Comparison of ENCODE assay signal across 8 mouse cellular contexts in the genomic region with DNA sequence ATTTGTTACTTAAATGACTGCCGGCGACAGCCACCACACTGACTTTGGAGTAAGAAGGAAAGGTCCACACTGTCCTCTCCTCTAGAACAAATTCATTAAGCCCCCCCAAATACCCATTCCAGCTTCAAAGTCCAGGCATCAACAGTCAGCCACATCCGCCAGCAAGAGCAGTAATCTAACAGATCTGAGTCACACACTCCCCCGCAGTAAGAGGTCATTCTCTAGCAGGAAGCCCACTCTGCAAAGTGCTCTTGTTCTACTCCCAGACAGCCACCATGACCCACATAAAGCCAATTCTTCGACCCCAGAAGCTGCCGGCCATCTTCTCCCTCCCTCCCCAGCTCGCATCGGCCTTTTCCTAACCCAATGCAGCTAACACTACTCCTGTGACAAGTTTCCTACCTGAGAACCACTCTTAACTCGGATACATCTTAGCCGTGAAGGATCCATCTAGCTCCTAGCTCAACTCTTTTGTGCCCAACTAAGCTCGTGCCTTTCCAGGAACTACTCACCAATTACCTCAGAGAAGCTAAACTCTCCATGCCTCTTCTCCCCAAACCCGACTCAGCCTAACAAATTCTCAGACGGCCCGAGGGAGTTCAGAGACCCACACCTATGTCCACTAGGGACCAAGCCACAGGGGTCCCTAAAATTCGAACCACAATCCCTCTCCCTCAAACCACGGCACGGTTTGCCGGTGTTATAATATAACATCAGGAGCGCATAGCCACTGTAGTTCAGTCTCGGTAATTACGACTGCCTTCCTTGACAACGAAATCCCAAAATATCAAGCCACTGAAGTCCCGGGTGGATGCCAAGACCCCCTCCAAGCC. TPM values are rescaled to one million over a fixed set of nuclear protein-coding genes. Genes with fewer than 3 reads are reported as not detected.
DNase-seq lines count a peak whose midpoint lies in the region; ATAC-seq and TF ChIP-seq lines count a peak whose summit lies in the region.

No protein-coding gene starts in this region.

- peaks cover 26% of the 10 kb centered on the region; the same call in 1 of the 2 replicates for H3K4me1 ChIP-seq in kidney, adult 2 months (ENCODE audit: control insufficient read depth, insufficient read depth, low read length)
- peaks cover 16% of the 10 kb centered on the region for H3K4me1 ChIP-seq in heart, embryonic 13.5 days
- H3K4me1 ChIP-seq in limb, embryonic 13.5 days = peaks cover 13% of the 10 kb centered on the region

- H3K27me3 ChIP-seq in kidney, adult 2 months (replicated peaks; ENCODE audit: control insufficient read depth, insufficient read depth, low read length) = no peaks in the 10 kb centered on the region
- H3K27me3 ChIP-seq in heart, embryonic 13.5 days (replicated peaks) = 0 out of 2 replicates have a peak, but pooled peaks cover 3% of the 10 kb centered on the region
- no peaks in the 10 kb centered on the region for H3K27me3 ChIP-seq in limb, embryonic 13.5 days

- 3% methylated on average over 23 of the region's 23 CpGs for WGBS in kidney, adult 2 months
- WGBS in heart, embryonic 13.5 days = 4% methylated on average over 23 of the region's 23 CpGs
- WGBS in limb, embryonic 13.5 days = 6% methylated on average over 23 of the region's 23 CpGs

- no peak for ATAC-seq in heart, embryonic 13.5 days (ENCODE audit: extremely low read depth, insufficient number of reproducible peaks, low FRiP score, low TSS enrichment)
- ATAC-seq in limb, embryonic 13.5 days (ENCODE audit: low FRiP score, low read depth) = peak; percentile 9
- ATAC-seq in monocyte, adult 5-6 weeks (replicated peaks; ENCODE audit: insufficient number of reproducible peaks, low FRiP score, low TSS enrichment, poor library complexity, severe bottlenecking) = peak; percentile 27; the same call in 1 of the 2 replicates

- peak overlapping the region; percentile 87 for H3K4me3 ChIP-seq in kidney, adult 2 months (ENCODE audit: insufficient read depth, low read depth, low read length)
- H3K4me3 ChIP-seq in heart, embryonic 13.5 days = peak overlapping the region; percentile 93
- H3K4me3 ChIP-seq in limb, embryonic 13.5 days = peak overlapping the region; percentile 100

- no peak for TF ChIP-seq POLR2A in kidney, adult 2 months (IDR thresholded peaks at IDR 0.05; ENCODE audit: low read depth, low read length)

- peak overlapping the region; percentile 98 for H3K9ac ChIP-seq in heart, embryonic 13.5 days
- peak overlapping the region; percentile 99 for H3K9ac ChIP-seq in limb, embryonic 13.5 days

- TF ChIP-seq CTCF in kidney, adult 2 months (conservative IDR thresholded peaks at IDR 0.05; ENCODE audit: insufficient read depth, insufficient read length, low read depth, low read length) = no peak

- H3K9me3 ChIP-seq in heart, embryonic 13.5 days = no peaks in the 10 kb centered on the region
- H3K9me3 ChIP-seq in limb, embryonic 13.5 days = no peaks in the 10 kb centered on the region

- H3K36me3 ChIP-seq in kidney, adult 2 months (ENCODE audit: control insufficient read depth, insufficient read depth, low read length) = no peaks in the 10 kb centered on the region
- H3K36me3 ChIP-seq in heart, embryonic 13.5 days = no peaks in the 10 kb centered on the region
- H3K36me3 ChIP-seq in limb, embryonic 13.5 days = no peaks in the 10 kb centered on the region

- peak overlapping the region; percentile 83 for H3K4me2 ChIP-seq in heart, embryonic 13.5 days
- peak overlapping the region; percentile 88 for H3K4me2 ChIP-seq in limb, embryonic 13.5 days (replicated peaks)

- DNase-seq in kidney, adult 2 months = peak; percentile 27
- DNase-seq in kidney, adult 8-10 months = no peak
- DNase-seq in CD4-positive, CD25-positive, alpha-beta regulatory T cell, adult 2 months (ENCODE audit: low read depth, low spot score) = peak; percentile 30
- peak; percentile 32 for DNase-seq in c-Kit-positive CD71-negative TER-119-negative erythroid progenitor cells, embryonic 14.5 days (ENCODE audit: low read depth)
- no peak for DNase-seq in layer of hippocampus, postnatal 25 days (ENCODE audit: extremely low spot score in 1 of 2, low spot score in 1 of 2)

- H3K27ac ChIP-seq in kidney, adult 2 months (ENCODE audit: insufficient read depth, low read depth, low read length) = peak overlapping the region; percentile 67
- H3K27ac ChIP-seq in heart, embryonic 13.5 days (replicated peaks) = peak overlapping the region; percentile 88
- peak overlapping the region; percentile 88 for H3K27ac ChIP-seq in limb, embryonic 13.5 days

RNA-seq across cellular contexts. Expression of a gene that starts 0.8 kb away (rescaled TPM):
- 17.6 and 18.6 TPM in 2 replicates for polyA plus RNA-seq in kidney, adult 2 months (2012; rRNA removed)
- 4.1 and 4.2 TPM in 2 replicates for polyA plus RNA-seq in heart, embryonic 13.5 days (2015; fragmentation: Nextera tagmentation; extraction: Ambion mirVana)
- 8.5 and 8.8 TPM in 2 replicates for polyA plus RNA-seq in limb, embryonic 13.5 days (2015; fragmentation: Nextera tagmentation; extraction: Ambion mirVana)
- total RNA-seq in monocyte, adult 5-6 weeks (2017) = 10.3 to 29.7 TPM (median 14.5 TPM) in 3 replicates
- 10 to 100 TPM; 14.2 to 17.6 TPM for total RNA-seq in layer of hippocampus, postnatal 25 days (2021)

RNA-seq across cellular contexts. Expression of a gene that starts 33.5 kb away (rescaled TPM):
- polyA plus RNA-seq in kidney, adult 2 months (2012; rRNA removed) = 12.4 and 14.7 TPM in 2 replicates
- 12.8 and 15.6 TPM in 2 replicates for polyA plus RNA-seq in heart, embryonic 13.5 days (2015; fragmentation: Nextera tagmentation; extraction: Ambion mirVana)
- 19.3 and 21.8 TPM in 2 replicates for polyA plus RNA-seq in limb, embryonic 13.5 days (2015; fragmentation: Nextera tagmentation; extraction: Ambion mirVana)
- 15.9 to 35.2 TPM (median 25.1 TPM) in 3 replicates for total RNA-seq in monocyte, adult 5-6 weeks (2017)
- total RNA-seq in layer of hippocampus, postnatal 25 days (2021) = 10 to 100 TPM; 28.5 to 29.4 TPM

Comparison
In these comparisons a context has a peak if more than half of its experiments do, and no peak if none do; other contexts are left out.
1. DNase-seq: peak in kidney, adult 2 months (single experiment), CD4-positive, CD25-positive, alpha-beta regulatory T cell, adult 2 months (single experiment) and c-Kit-positive CD71-negative TER-119-negative erythroid progenitor cells, embryonic 14.5 days (single experiment); none in kidney, adult 8-10 months (0 of 2) and layer of hippocampus, postnatal 25 days (0 of 2).
2. Peak in every context shown above with its lines, with median percentiles within 50 percentile points of each other: H3K27ac ChIP-seq and H3K4me3 ChIP-seq.